Mouse (Mus musculus): Measurements from ENCODE around the gene Gstt2.

DNA sequence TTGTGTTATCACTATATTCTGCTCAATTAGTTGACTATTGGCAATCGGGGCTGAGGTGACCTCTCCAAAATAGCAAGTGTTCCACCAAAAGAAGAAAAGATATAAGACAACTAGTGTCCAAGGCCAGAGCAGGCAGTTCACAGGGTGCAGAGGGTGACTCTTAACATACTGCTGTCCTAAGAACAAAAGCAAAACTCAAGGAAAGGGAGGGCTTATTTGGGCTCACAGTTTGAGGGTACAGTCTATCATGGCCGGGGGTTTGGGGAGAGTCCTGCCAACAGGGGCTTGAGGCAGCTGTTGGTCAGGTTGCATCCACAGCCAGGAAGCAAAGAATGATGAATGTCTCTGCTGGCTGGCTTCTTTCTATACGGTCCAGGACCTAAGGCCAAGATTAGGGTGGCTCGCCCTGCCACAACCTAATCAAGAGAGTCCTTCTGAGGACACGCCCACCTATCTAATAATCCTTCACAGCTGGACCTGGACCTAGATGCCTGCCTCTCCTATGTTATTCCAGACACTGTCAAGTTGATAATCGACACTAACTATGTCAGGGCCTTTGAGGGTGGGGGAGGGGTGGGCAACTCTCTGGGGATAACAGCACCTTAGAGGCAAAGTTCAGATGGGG is 8.2 kb upstream of the Gstt2 start:
- no peak for TF ChIP-seq MAFK (IDR thresholded peaks at IDR 0.05; ENCODE audit: insufficient read depth, low read depth, low read length)
- no peak for TF ChIP-seq ZC3H11A (IDR thresholded peaks at IDR 0.05; ENCODE audit: borderline replicate concordance, low read depth, low read length)
- no peak for TF ChIP-seq CHD2 (IDR thresholded peaks at IDR 0.05; ENCODE audit: low read depth, low read length)
- no peak for TF ChIP-seq HCFC1 (IDR thresholded peaks at IDR 0.05; ENCODE audit: borderline replicate concordance, insufficient read depth, low read length)
- no peak for TF ChIP-seq ZNF384 (IDR thresholded peaks at IDR 0.05; ENCODE audit: low read depth, low read length)

All from ES-E14 (cell line).